21 mouse cellular contexts compared by ENCODE assay signal in genomic region chr9:83681661-83682655, GRCm38 (mm10).
DNase-seq lines count a peak whose midpoint lies in the region; ATAC-seq and TF ChIP-seq lines count a peak whose summit lies in the region.
"Had no signal": no experiment of that assay in that cellular context is flagged by ENCODE, and none has a peak within 500 bp of the region (broad histone marks: within the 10 kb centered on the region; RNA-seq: fewer than 3 reads in every experiment).

No protein-coding gene starts in this region.

- H3K9me3 ChIP-seq in forebrain, embryonic 11.5 days (ENCODE audit: control insufficient read depth, low read length): no peaks in the 10 kb centered on the region
- H3K9me3 ChIP-seq in forebrain, embryonic 16.5 days (ENCODE audit: control insufficient read depth, low read length): no peaks in the 10 kb centered on the region
- H3K9me3 ChIP-seq in liver, postnatal 0 days (ENCODE audit: low read length): no peaks in the 10 kb centered on the region
- no peaks in the 10 kb centered on the region for H3K9me3 ChIP-seq in liver, embryonic 12.5 days (replicated peaks)
- H3K9me3 ChIP-seq in stomach, postnatal 0 days (ENCODE audit: control insufficient read depth, low read length): no peaks in the 10 kb centered on the region
- H3K9me3 ChIP-seq: megakaryocyte, embryonic 14.5 days had no signal

- no peak for TF ChIP-seq CTCF in liver, postnatal 0 days (IDR thresholded peaks at IDR 0.05; ENCODE audit: low read depth)
- TF ChIP-seq CTCF in stomach, postnatal 0 days (IDR thresholded peaks at IDR 0.05; ENCODE audit: low read depth): no peak

- 79% methylated on average over 12 of the region's 12 CpGs for whole genome bisulfite sequencing in forebrain, embryonic 11.5 days
- WGBS in forebrain, embryonic 16.5 days: 82% methylated on average over 12 of the region's 12 CpGs
- WGBS in liver, postnatal 0 days (ENCODE audit: insufficient replicate concordance): 57% methylated on average over 12 of the region's 12 CpGs
- WGBS in liver, embryonic 12.5 days (ENCODE audit: insufficient replicate concordance): 51% methylated on average over 12 of the region's 12 CpGs
- WGBS in stomach, postnatal 0 days: 54% methylated on average over 12 of the region's 12 CpGs

- peaks cover 6% of the 10 kb centered on the region; the same call in 1 of the 2 replicates for H3K4me1 ChIP-seq in forebrain, embryonic 11.5 days (replicated peaks; ENCODE audit: control insufficient read depth, insufficient read depth, low read length)
- H3K4me1 ChIP-seq in forebrain, embryonic 16.5 days (replicated peaks; ENCODE audit: control insufficient read depth, insufficient read depth, low read length): peaks cover 12% of the 10 kb centered on the region
- H3K4me1 ChIP-seq in liver, postnatal 0 days (ENCODE audit: insufficient read depth): no peaks in the 10 kb centered on the region
- no peaks in the 10 kb centered on the region for H3K4me1 ChIP-seq in liver, embryonic 12.5 days
- H3K4me1 ChIP-seq in stomach, postnatal 0 days (replicated peaks; ENCODE audit: control insufficient read depth, insufficient read depth): no peaks in the 10 kb centered on the region
- H3K4me1 ChIP-seq: megakaryocyte, embryonic 14.5 days had no signal

- no peak overlapping the region for H3K4me2 ChIP-seq in forebrain, embryonic 11.5 days (ENCODE audit: low read depth, low read length, severe bottlenecking)
- H3K4me2 ChIP-seq in forebrain, embryonic 16.5 days (ENCODE audit: low read length): no peak overlapping the region
- no peak overlapping the region for H3K4me2 ChIP-seq in liver, postnatal 0 days (ENCODE audit: low read depth, low read length)
- no peak overlapping the region for H3K4me2 ChIP-seq in liver, embryonic 12.5 days
- no peak overlapping the region for H3K4me2 ChIP-seq in stomach, postnatal 0 days (replicated peaks; ENCODE audit: low read depth)

- H3K36me3 ChIP-seq in forebrain, embryonic 11.5 days (ENCODE audit: control insufficient read depth, insufficient read depth, low read length): no peaks in the 10 kb centered on the region
- no peaks in the 10 kb centered on the region for H3K36me3 ChIP-seq in forebrain, embryonic 16.5 days (ENCODE audit: control insufficient read depth, insufficient read depth)
- H3K36me3 ChIP-seq in liver, postnatal 0 days (replicated peaks; ENCODE audit: insufficient read depth, low read length): no peaks in the 10 kb centered on the region
- no peaks in the 10 kb centered on the region for H3K36me3 ChIP-seq in liver, embryonic 12.5 days
- H3K36me3 ChIP-seq in stomach, postnatal 0 days (ENCODE audit: control insufficient read depth, insufficient read depth, low read length): no peaks in the 10 kb centered on the region

- TF ChIP-seq EP300 in liver, postnatal 0 days (IDR thresholded peaks at IDR 0.05; ENCODE audit: low read depth): no peak
- no peak for TF ChIP-seq EP300 in stomach, postnatal 0 days (optimal IDR thresholded peaks at IDR 0.05)

- no peak overlapping the region for H3K9ac ChIP-seq in forebrain, embryonic 11.5 days (ENCODE audit: low read length)
- no peak overlapping the region for H3K9ac ChIP-seq in forebrain, embryonic 16.5 days (replicated peaks; ENCODE audit: low read depth, low read length)
- no peak overlapping the region for H3K9ac ChIP-seq in liver, postnatal 0 days (replicated peaks)
- H3K9ac ChIP-seq in liver, embryonic 12.5 days: no peak overlapping the region
- no peak overlapping the region for H3K9ac ChIP-seq in stomach, postnatal 0 days (ENCODE audit: low read length)
- H3K9ac ChIP-seq: liver, embryonic 14.5 days had no signal

- H3K27ac ChIP-seq in forebrain, embryonic 11.5 days (ENCODE audit: low read depth, low read length): no peak overlapping the region
- H3K27ac ChIP-seq in forebrain, embryonic 16.5 days (ENCODE audit: low read length): no peak overlapping the region
- H3K27ac ChIP-seq in liver, postnatal 0 days (ENCODE audit: low read depth): no peak overlapping the region
- H3K27ac ChIP-seq in liver, embryonic 12.5 days: no peak overlapping the region
- no peak overlapping the region for H3K27ac ChIP-seq in stomach, postnatal 0 days (replicated peaks)
- H3K27ac ChIP-seq: gastrocnemius, adult 2 months; heart, adult 2 months; liver, embryonic 14.5 days had no signal

- DNase-seq in forebrain, embryonic 11.5 days (ENCODE audit: low spot score): peak; percentile 35
- DNase-seq in liver, postnatal 0 days: no peak
- peak; percentile 6 for DNase-seq in urinary bladder, postnatal 14 days (ENCODE audit: low spot score)
- DNase-seq in urinary bladder, adult 2 months (ENCODE audit: low spot score): no peak
- peak; percentile 23 for DNase-seq in stomach, postnatal 0 days (ENCODE audit: low spot score)
- DNase-seq in cerebellum, postnatal 36 days: no peak
- DNase-seq: adrenal gland, adult 2 months; cerebellum, adult 8-10 months; gastrocnemius, adult 2 months; heart, adult 2 months; heart, postnatal 4 days; kidney, adult 8-10 months; kidney, postnatal 36 days; midbrain, embryonic 14.5 days; retina, postnatal 1 day had no signal

- no peak overlapping the region for H3K4me3 ChIP-seq in forebrain, embryonic 11.5 days (ENCODE audit: low read depth, low read length)
- no peak overlapping the region for H3K4me3 ChIP-seq in forebrain, embryonic 16.5 days (replicated peaks; ENCODE audit: low read length)
- H3K4me3 ChIP-seq in liver, postnatal 0 days (ENCODE audit: low read depth, low read length): no peak overlapping the region
- H3K4me3 ChIP-seq in liver, embryonic 12.5 days: no peak overlapping the region
- H3K4me3 ChIP-seq in stomach, postnatal 0 days (ENCODE audit: low read depth, low read length): no peak overlapping the region
- H3K4me3 ChIP-seq: gastrocnemius, adult 2 months; heart, adult 2 months; megakaryocyte, embryonic 14.5 days had no signal

- ATAC-seq in forebrain, embryonic 11.5 days (replicated peaks; ENCODE audit: low FRiP score): no peak
- ATAC-seq in forebrain, embryonic 16.5 days: no peak
- 0 out of 2 replicates have a peak, but pooled peaks have one; percentile 15 for ATAC-seq in liver, postnatal 0 days
- ATAC-seq in liver, embryonic 12.5 days: no peak
- no peak for ATAC-seq in stomach, postnatal 0 days (ENCODE audit: low FRiP score, low TSS enrichment)
- ATAC-seq: hindbrain, embryonic 16.5 days; lung, postnatal 0 days had no signal

- no peaks in the 10 kb centered on the region for H3K27me3 ChIP-seq in forebrain, embryonic 11.5 days (ENCODE audit: control insufficient read depth, insufficient read depth, low read length)
- H3K27me3 ChIP-seq in forebrain, embryonic 16.5 days (replicated peaks; ENCODE audit: control insufficient read depth, insufficient read depth, low read length): no peaks in the 10 kb centered on the region
- no peaks in the 10 kb centered on the region for H3K27me3 ChIP-seq in liver, postnatal 0 days (ENCODE audit: insufficient read depth, low read length)
- H3K27me3 ChIP-seq in liver, embryonic 12.5 days (replicated peaks): peaks cover 8% of the 10 kb centered on the region; the same call in 1 of the 2 replicates
- no peaks in the 10 kb centered on the region for H3K27me3 ChIP-seq in stomach, postnatal 0 days (ENCODE audit: control insufficient read depth, insufficient read depth, low read length)

Comparison
In these comparisons a context has a peak if more than half of its experiments do, and no peak if none do; other contexts are left out.
1. DNase-seq: peak in forebrain, embryonic 11.5 days (single experiment), urinary bladder, postnatal 14 days (single experiment) and stomach, postnatal 0 days (single experiment); none in liver, postnatal 0 days (single experiment), urinary bladder, adult 2 months (single experiment) and cerebellum, postnatal 36 days (0 of 2).